Mouse (Mus musculus) left cerebral cortex, postnatal 25 days (tissue): ENCODE measurements at regions not wholly inside any gene's neighbourhood (a gene's known extent, or its start where the extent isn't known, plus 50 kb on each side); places are given as distances from the start of the nearest gene placed in this dataset.

ENCODE experiments used
- DNase-seq, 2 experiments: peaks; one replicate each; pipeline ENCODE4 v3.0.0; 2022; ENCODE audit warnings: low spot score in 2 of 2, mixed read lengths in 1 of 2
- intact Hi-C: fragments of 180-260 bp; cut with DNase I; formaldehyde crosslinking; loops from one replicate; pipeline ENCODE4 v1.15.1; 2025

- intact Hi-C loops = no loop called here
- DNase-seq = no peak
Measured at GRCm38 (mm10) chr12:14415543-14416181, 263.8 kb upstream of the Fam84a start.

- DNase-seq = peak in 1 of 2 experiments; percentile 38
- intact Hi-C loops = no loop called here
Measured at GRCm38 (mm10) chr12:14411102-14411501, 259.2 kb upstream of the Fam84a start.

- intact Hi-C loops = no loop called here
- DNase-seq = no peak
Measured at GRCm38 (mm10) chr12:14405796-14406195, 253.9 kb upstream of the Fam84a start.

GRCm38 (mm10) chr12:14376211-14376610 lies 224.4 kb upstream of the Fam84a start:
- intact Hi-C loops = no loop called here
- no peak for DNase-seq

- peak in 1 of 2 experiments; percentile 68 for DNase-seq
- intact Hi-C loops = no loop called here
Measured at GRCm38 (mm10) chr12:14338244-14338799, 186.5 kb upstream of the Fam84a start.

GRCm38 (mm10) chr12:14337813-14338212 lies 186.0 kb upstream of the Fam84a start:
- no peak for DNase-seq
- intact Hi-C loops = no loop called here

GRCm38 (mm10) chr12:14318693-14319092 lies 166.8 kb upstream of the Fam84a start:
- DNase-seq = no peak
- intact Hi-C loops = loop anchor here (10.0 kb wide), 1 partner anchor 714 kb away; no protein-coding TSS in a partner anchor

GRCm38 (mm10) chr12:14316392-14316791 lies 164.5 kb upstream of the Fam84a start:
- peak in 1 of 2 experiments; percentile 28 for DNase-seq
- intact Hi-C loops = loop anchor here (2.0 to 10.0 kb wide), 2 partner anchors 166 to 712 kb away; no protein-coding TSS in a partner anchor

GRCm38 (mm10) chr12:14315780-14316179 lies 163.9 kb upstream of the Fam84a start:
- peak; percentile 30 to 79 for DNase-seq
- intact Hi-C loops = loop anchor here (2.0 to 10.0 kb wide), 2 partner anchors 165 to 711 kb away; no protein-coding TSS in a partner anchor

GRCm38 (mm10) chr12:14302366-14302930 lies 150.6 kb upstream of the Fam84a start:
- intact Hi-C loops = no loop called here
- DNase-seq = no peak

- intact Hi-C loops = no loop called here
- no peak for DNase-seq
Measured at GRCm38 (mm10) chr12:14301676-14302365, 150.0 kb upstream of the Fam84a start.

GRCm38 (mm10) chr12:14292083-14292482 lies 140.2 kb upstream of the Fam84a start:
- intact Hi-C loops = no loop called here
- DNase-seq = no peak

- intact Hi-C loops = no loop called here
- DNase-seq = no peak
Measured at GRCm38 (mm10) chr12:14287657-14288056, 135.8 kb upstream of the Fam84a start.

GRCm38 (mm10) chr12:14286676-14287075 lies 134.8 kb upstream of the Fam84a start:
- DNase-seq = no peak
- intact Hi-C loops = no loop called here

- DNase-seq = no peak
- intact Hi-C loops = no loop called here
Measured at GRCm38 (mm10) chr12:14285870-14286535, 134.1 kb upstream of the Fam84a start.

- DNase-seq = peak in 1 of 2 experiments; percentile 52
- intact Hi-C loops = no loop called here
Measured at GRCm38 (mm10) chr12:14283106-14283692, 131.3 kb upstream of the Fam84a start.

GRCm38 (mm10) chr12:14275265-14275664 lies 123.4 kb upstream of the Fam84a start:
- DNase-seq = no peak

GRCm38 (mm10) chr12:14274796-14275195 lies 122.9 kb upstream of the Fam84a start:
- no peak for DNase-seq
- intact Hi-C loops = no loop called here

More at GRCm38 (mm10) chr12:14275265-14275664, 123.4 kb upstream of the Fam84a start:
- intact Hi-C loops = no loop called here

GRCm38 (mm10) chr12:14271216-14271615 lies 119.4 kb upstream of the Fam84a start:
- intact Hi-C loops = no loop called here
- DNase-seq = no peak
